Mouse (Mus musculus): ENCODE results near the gene Macrod2.
A peak's percentile ranks its signal among the peaks of the same experiment; 100 is the strongest.

Gene Macrod2

GRCm38 (mm10) chr2:141728998-141729397 lies 1333.9 kb downstream of the Macrod2 start:
- no peak for DNase-seq

- DNase-seq = no peak
These were observed 1341.8 kb downstream of the Macrod2 start for GRCm38 (mm10) chr2:141736685-141737456.

- DNase-seq = no peak
These were observed 1343.6 kb downstream of the Macrod2 start for GRCm38 (mm10) chr2:141738702-141739101.

- no peak for DNase-seq
These were observed 1345.2 kb downstream of the Macrod2 start for GRCm38 (mm10) chr2:141740318-141740717.

GRCm38 (mm10) chr2:141800236-141800635 lies 1405.1 kb downstream of the Macrod2 start:
- DNase-seq = no peak

GRCm38 (mm10) chr2:141800909-141801308 lies 1405.8 kb downstream of the Macrod2 start:
- no peak for DNase-seq

GRCm38 (mm10) chr2:141816266-141816665 lies 1421.2 kb downstream of the Macrod2 start:
- DNase-seq = peak; percentile 66

GRCm38 (mm10) chr2:141817546-141818180 lies 1422.6 kb downstream of the Macrod2 start:
- peak; percentile 94 for DNase-seq

GRCm38 (mm10) chr2:141820795-141821194 lies 1425.7 kb downstream of the Macrod2 start:
- DNase-seq = peak; percentile 97

- no peak for DNase-seq
These were observed 1430.7 kb downstream of the Macrod2 start for GRCm38 (mm10) chr2:141825606-141826495.

- DNase-seq = no peak
These were observed 1435.4 kb downstream of the Macrod2 start for GRCm38 (mm10) chr2:141830496-141830895.

GRCm38 (mm10) chr2:141831515-141831914 lies 1436.4 kb downstream of the Macrod2 start:
- DNase-seq = peak; percentile 58

GRCm38 (mm10) chr2:141834156-141834782 lies 1439.2 kb downstream of the Macrod2 start:
- DNase-seq = peak; percentile 82

GRCm38 (mm10) chr2:141844408-141845175 lies 1449.5 kb downstream of the Macrod2 start:
- peak; percentile 92 for DNase-seq

GRCm38 (mm10) chr2:141859220-141859619 lies 1464.1 kb downstream of the Macrod2 start:
- peak; percentile 37 for DNase-seq

GRCm38 (mm10) chr2:141861679-141862268 lies 1466.7 kb downstream of the Macrod2 start:
- peak; percentile 77 for DNase-seq

GRCm38 (mm10) chr2:141862531-141863265 lies 1467.6 kb downstream of the Macrod2 start:
- DNase-seq = no peak

- DNase-seq = peak; percentile 62
These were observed 1468.6 kb downstream of the Macrod2 start for GRCm38 (mm10) chr2:141863628-141864165.

- no peak for DNase-seq
These were observed 1475.8 kb downstream of the Macrod2 start for GRCm38 (mm10) chr2:141870930-141871329.

GRCm38 (mm10) chr2:141876155-141876851 lies 1481.2 kb downstream of the Macrod2 start:
- DNase-seq = no peak

All from cerebellum, adult 9-10 months (tissue).